Mouse (Mus musculus) frontal cortex, adult 2 months (tissue): ENCODE data around the gene Acta2. TPM values are rescaled to one million over a fixed set of nuclear protein-coding genes. Genes with fewer than 3 reads are reported as not detected.

Experiments used
- DNase-seq, 2 experiments: peaks; one replicate each; pipeline ENCODE4 v3.0.0; 2022; ENCODE audit warnings: low spot score in 1 of 2; ENCODE audit errors: extremely low spot score in 1 of 2
- polyA plus RNA-seq: library from polyadenylated mRNA; depleted of rRNA; stranded (reverse); fragments of >200 nt; gene quantifications from 2 replicates; pipeline ENCODE4 v1.2.3, GENCODE M21; 2012; rRNA removed

Acta2 gene
- 22.6 and 40.5 TPM in 2 replicates for polyA plus RNA-seq

DNA sequence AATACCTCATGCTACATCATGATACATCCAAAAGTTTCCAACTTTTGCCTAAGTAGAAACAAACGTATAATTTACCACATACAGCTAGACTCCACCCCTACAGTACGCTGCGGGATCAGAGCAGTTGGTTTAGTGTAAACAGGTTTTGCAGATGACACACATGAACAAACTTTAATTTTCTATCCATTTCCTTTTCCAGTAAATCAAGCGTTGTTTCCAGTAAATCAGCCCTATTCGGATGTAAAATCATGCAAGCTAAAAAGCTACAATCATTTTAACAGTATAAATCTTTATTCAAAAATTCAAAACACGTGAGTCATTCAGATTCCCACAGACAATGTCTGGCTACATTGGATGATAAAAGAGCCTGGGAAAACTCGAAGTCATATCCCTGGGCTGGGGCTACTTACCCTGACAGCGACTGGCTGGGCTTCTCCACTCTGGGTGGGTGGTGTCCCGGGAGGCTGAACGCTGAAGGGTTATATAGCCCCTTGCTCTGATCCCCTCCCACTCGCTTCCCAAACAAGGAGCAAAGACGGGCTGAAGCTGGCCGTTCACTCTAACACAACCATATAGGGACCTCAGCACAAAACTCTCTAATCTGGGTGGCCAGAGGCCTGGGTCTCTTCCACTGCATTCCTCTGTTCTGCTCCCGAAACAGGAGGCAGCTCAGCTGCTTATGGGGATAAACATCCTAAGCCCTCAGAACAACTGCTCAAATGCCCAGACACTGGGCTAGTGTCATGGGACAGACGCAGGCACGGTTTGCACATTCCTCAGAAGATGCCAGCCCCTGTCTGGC lies at the start of gene Acta2:
Gene Acta2 (minus strand): TSS at position 711 of the 802 bp plus-strand sequence.
- DNase-seq, result no peak

DNA sequence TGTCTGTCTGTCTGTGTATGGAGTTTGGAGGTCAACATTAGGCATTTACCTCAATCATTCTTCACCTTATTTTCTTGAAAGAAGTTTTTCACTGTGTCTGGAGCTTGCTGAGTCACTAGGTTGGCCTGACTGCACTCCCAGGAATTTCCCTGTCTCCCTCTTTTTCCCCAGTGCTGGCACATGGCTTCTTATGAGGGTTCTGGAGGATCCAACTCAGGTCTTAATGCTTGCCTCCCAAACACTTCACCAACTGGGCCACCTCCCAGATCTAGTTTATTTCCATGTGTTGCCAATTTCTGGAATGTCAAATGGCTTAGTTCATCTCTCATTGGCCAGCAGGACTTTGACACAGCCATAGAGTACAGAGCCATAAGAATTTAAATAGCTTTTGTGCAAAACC lies 49.5 kb upstream of the Acta2 start:
- DNase-seq, result no peak

DNA sequence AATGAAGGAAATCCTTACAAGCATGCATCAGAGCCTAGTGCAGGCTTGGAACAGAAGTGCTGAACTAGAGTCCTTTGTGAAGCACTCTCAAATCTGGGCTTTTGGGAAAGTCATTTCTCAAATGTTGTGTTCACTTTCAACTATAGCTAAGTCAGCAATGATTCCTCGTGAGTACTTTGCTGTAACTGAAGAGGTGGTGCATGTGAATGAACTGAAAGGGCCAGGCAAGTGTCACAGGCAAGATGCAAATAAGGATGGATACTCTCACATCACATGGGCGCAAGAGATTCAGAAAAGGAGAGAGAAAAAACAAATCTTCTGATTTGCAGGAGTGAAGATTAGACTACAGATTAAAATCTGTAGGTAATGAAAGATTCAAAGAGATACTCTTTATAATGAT lies 45.0 kb upstream of the Acta2 start:
- no peak for DNase-seq

DNA sequence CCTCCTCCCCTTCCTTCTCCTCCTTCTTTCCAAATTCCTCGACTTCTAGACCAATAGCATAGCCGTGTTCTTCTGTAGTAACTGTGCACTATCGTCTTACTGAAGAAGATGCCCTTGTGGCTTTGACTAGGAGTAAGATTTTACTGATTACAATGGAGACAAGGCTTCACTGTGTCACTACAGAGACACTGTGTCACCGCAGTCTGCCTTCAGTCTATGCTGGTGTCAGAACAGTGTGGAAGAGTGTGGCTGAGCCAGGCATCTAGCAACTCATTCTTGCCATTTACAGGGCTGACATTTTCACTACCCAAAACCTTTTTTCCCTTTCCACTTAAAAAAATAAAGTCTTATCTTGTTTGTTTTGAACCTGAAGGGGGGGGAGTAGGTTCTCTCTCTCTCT lies 43.8 kb upstream of the Acta2 start:
- DNase-seq, result no peak

DNA sequence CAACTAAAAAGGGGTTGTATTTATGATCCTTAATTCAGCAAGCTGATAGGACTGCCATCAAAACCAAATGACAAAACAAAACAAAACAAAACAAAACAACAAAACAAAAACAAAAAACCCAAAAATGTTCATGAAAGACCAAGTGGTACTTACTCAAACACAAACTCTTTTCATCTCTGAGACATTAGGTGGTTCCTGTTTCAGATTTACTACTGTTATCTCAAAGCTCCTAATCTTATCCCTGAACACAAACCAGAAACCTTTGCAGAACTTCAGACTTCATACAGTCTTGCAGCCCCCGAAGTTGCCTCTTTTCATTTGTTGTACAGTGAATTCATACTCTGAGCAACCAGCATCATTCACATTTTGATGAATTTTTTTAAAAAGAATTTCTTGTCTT lies 43.1 kb upstream of the Acta2 start:
- no peak for DNase-seq

DNA sequence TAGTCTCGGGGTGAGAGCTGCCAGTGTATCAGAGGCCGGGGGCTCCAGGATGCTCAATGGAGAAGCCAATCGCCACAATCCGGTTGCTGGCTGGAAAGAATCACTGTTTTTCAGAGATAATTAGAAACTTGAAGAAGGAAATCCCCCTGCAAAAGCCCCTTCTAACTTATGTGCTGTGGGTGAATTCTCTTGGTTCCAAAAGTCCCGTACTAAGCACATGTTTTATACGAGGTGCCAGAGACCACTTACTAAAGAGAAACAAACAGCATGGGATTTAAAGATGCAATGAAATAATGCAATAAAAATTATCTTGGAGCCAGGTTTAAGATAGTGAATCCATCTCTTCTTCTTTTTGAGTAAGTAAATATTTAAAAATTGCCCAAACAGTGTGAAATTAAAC lies 40.1 kb upstream of the Acta2 start:
- no peak for DNase-seq

DNA sequence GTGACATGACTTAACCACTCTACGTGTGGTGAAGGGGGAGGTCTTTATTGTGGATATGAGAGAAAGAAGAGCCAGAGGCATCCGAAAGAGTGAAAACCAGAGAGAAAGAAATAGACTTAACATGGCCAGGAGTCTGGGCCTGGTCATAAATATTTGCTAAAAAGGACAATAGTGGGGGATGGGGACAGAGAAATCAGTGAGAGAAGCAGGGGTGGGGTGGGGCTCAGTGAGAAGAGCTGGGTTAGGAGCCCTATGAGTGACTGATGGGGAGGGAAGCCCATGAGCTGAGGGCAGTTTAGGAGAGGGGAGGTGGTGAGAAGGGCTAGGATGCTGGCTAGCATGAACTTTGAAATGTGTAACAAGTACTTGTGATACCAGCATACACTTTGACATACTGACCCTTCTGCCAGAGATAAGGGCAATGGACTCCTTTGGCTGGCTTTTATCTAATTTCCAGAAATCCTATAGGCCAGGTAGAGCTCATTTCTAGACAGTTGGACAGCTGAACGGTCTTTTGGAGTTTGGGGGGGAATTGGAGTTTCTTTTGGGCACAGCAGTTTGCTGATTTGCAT lies 38.1 kb upstream of the Acta2 start:
- DNase-seq, result no peak

DNA sequence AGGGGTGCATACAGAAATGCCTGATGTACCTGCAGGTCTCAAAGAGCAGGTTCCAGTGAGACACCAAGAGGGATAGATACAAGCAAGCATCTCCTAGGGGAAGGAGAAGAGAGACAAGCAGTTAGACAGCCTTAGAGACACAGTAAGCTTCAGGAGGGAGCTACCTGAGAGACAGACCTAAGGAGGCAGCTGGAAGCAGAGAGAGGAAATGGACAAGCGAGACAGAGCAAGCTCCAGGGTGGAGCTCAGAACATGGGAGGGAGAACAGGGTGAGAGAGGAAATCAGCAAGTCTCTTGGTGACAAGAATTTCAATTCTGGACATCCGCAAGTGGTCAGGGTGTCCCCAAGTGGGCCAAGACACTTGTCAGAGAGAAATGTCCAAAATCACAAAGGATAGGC lies 37.3 kb upstream of the Acta2 start:
- DNase-seq, result no peak

DNA sequence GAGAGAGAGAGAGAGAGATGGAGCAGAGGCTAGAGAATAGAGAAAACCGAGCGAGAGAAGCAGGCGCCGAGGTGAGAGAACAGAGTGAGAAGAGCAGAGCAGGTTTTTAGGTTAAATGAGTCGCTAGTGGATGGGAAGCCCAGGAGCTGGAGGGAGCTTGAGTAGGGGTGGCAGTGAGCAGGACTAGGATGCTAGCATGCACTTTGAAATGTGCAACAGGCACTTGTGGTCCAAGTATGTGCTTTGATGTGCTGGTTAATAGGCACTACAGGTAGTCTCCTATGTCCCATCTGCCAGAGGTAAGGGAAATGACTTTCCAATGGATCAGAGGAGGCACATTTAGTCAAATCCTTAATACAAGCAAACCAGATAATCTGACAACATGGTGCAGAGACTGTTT lies 36.6 kb upstream of the Acta2 start:
- DNase-seq, result no peak

DNA sequence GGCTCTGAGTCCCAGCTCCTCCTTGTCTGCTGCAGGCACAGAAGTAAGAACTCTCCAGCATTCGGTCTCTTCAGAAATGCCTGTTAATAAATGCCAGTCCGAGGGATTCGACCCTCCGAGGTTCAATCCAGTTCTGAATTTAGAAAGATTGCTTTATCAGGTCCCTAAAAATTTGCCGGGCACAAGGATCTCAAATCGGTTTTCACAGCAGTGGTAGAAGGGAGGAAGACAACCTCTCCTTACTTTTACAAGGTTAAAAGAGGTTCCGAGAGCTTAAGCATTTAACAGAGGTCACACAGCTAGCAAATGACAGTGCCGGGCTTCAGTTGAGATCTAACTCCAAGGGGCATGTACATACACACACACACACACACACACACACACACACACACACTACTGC lies 36.0 kb upstream of the Acta2 start:
- DNase-seq, result no peak

DNA sequence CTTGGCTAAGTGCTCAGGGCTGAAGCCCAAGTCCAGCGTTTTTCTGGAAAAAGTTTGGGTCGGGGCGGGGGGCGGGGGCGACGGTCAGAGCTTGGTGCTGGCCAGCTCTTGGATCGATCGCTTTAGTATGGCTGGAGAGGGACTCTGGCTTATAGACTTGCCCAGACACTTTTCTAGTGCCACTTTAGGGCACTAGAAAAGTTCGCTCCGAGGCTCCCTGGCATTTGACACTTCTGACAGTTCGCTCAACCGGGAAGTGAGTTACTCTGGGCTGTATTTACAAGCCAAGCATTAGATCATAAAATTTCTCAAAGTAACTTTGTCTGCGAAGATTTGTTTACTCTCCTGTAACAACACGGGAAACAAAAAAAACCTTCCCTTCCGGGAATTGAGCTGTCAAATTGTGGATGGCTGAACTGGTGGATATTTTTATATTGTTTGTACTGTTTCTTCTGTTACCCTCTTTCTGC lies 35.5 kb upstream of the Acta2 start:
- DNase-seq, result no peak

DNA sequence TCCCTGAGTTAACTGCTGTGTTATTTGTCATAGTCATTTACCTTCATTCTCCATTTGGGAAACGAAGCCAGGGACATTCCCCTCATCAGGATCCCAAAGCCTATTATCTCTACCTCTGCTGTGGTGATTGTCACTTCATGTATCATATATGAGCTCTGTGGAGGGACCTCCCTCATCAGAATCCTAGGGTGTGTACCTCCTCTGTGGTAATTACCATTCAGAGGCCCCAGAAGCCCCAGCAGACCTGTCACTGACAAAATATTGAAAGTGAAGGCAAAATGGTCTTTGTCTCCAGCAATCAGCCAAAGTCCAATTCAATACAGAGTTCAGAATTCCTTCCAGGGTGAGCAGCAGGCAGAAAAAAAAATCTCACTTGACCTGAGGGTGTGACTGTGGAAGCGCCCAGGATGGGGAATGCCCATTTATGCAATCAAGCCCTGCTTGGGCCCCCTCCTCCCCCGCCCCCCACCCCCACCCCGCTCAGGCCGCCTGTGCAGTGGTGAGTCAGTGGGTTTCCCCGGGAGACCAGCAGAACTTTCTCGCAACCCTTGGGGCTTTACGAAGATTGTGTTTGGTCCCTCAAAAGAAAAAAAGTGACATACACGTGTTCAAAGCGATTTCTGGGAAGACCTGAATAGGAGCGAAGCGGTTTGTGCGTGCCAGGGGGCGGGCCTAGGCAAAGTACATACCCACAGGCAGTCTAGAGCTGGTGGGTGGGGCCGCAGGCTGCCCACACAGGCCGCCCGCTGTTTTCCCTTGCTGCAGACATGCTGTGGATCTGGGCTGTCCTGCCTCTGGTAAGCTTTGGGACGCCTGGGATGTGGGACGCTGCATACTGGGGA lies 34.8 kb upstream of the Acta2 start, which contains the start of gene Fas:
Gene Fas (plus strand): TSS at position 719 of the 842 bp plus-strand sequence.
- peak in 1 of 2 experiments; percentile 15 for DNase-seq

DNA sequence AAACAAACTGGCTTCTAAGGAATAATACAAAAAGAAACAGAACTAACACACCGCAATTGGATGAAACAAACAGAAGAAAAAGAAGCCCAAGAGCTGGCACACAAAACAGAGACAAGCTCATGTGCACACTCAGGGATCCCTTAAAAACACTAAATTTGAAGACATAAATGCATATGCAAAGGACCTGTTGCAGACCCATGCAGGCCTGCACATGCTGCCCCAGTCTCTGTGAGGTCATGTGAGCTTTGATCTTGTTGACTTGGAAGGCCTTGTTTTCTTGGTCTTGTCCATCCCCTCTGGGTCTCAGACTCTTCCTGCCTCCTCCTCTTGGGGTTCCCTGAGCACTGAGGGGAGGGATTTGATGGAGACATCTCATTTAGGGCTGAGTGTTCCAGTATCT lies 33.3 kb upstream of the Acta2 start:
- DNase-seq, result no peak

DNA sequence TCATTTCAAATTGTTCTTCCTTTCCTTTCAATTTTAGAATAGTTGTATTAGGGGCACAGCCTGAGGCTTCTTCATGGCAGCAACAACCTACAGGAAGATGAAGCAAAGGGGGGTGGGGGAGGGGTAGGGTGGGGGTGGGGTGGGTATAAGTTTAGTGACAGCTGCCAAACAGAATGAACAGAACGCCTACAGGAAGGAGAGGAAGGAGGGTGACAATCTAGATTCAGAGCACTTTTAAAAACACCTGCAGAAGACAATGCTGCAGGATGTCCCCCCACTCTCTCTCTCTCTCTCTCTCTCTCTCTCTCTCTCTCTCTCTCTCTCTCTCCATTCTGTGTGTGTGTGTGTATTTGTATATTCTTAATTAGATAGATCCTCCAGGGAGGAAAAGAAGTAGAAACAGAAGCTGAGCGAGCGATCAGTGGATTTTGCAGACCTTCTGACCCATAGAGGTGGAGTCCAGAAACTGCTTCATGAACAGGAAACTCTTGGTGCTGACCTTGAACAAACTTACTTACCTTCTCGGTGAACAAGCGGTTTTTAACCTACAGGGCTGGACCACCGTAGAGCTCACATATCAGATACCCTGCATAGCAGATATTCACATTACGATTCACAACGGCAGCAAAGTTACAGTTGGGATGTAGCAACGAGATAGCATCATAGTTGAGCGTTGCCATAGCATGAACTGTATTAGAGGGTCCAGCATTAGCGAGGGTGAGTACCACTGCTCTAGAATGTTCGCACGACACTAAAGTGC lies 32.4 kb upstream of the Acta2 start:
- DNase-seq, result no peak

DNA sequence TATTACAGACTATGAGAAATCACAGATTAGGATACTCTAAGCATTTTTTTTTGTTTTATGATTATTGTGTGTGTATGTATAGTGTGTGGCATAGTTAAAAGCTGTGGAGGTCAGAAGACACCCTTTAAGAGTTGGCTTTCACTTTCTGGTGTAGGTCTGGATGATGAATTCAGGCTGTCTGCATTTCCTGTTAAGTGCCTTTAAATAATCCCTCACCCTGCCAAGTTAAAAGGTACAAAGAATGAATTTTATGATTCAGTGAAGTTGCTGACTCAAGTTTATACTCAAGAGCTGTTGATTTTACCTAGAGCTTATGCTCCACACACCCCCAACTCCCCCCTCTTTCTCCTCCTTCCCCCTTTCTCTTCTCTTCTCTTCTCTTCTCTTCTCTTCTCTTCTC lies 31.8 kb upstream of the Acta2 start:
- DNase-seq, result no peak

DNA sequence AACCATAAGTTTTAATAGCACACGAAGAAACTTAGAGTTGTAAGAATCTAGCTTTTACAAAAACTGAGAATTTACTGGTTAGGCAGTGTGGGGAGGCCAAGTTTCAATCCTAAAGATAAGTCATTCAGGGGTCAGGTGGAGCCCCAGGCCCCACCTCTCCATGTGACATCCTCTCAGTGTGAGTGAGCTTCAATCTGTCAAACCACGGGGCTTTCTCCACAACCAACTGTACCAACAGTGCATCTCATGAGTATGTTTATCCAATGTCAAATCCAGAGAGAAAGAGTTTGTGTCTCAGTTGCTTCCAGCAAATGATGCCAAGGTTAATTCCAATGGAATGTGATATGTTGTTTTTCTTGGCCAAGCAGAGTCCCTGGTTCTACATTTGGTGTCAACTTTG lies 29.4 kb upstream of the Acta2 start:
- DNase-seq, result no peak

DNA sequence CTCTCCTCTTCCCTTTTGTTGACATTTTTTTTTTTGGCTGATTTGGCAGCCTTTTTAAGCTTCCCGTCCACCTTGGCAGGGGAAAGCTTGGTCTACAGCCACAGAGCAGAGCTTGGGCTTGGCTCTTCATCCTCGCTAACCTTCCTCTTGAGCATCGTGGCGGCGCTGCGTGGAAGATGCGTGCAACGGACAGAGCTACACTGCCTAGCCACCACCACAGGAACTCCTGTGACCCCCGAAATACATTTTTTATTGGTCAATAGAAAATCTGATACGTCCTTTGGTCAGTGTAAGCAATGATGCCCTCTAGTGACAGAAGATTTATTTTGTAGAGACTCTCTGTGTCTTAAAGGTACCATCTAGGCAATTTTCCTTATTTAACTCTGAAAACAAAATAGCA lies 29.0 kb upstream of the Acta2 start:
- DNase-seq, result peak in 1 of 2 experiments; percentile 23

DNA sequence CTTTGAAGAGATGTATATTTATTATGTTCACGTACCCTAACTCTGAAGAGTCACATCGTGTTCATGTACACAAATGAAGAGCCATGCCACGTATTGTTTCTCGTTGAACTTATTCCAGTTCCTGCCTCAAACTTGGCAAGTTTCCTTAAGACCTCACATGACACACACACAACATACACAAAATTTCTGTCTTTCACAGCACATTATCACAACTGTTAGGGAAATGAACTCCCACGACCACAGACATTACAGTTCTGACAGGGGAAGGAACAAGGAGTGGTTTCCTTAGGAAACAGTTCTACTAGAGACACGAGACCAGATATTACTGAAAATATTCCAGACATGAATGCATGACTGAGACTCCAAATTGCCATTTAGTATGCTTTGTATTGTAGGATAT lies 28.2 kb upstream of the Acta2 start:
- no peak for DNase-seq

DNA sequence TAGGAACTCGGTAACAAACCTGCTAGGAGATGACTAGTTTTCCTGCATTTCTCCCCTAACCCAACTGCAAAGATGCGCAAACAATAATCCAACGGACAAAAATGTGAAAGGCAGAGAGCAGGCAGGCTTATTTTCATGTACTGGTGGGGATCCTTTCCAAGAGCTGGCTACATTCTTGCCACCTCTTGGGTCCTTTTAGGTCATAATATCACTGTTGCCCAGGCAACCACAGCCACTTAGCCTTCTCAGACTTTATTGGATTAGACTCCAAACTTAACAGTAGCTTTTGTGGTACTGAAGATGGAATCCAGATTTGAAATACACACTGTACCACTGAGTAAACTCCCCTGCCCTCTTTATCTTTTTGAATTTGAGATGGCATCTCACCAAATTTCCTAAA lies 22.7 kb upstream of the Acta2 start:
- DNase-seq, result no peak

DNA sequence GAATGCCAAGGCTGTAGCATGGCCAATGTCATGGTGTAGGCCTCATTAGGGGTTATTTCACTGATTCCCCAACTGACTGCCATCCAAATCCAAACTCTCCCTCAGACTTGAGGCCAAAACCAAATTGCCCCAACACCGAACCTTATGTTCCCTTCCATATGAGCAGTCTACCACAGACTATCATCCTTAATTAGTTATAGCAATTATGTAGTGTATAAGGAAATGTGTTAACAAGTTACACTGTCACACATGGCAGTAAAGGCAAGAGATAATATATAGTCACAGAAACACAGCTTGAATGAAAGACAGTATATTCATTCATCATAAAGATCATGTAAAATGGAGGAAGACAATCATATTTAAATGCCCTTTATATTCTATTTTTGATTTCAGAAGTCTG lies 17.7 kb upstream of the Acta2 start:
- DNase-seq, result no peak
